Mouse (Mus musculus) spleen, postnatal 36 days (tissue): ENCODE results near the gene Pms1.

Experiments used
- DNase-seq, 2 experiments: peaks; one replicate each; pipeline ENCODE4 v3.0.0; 2022; ENCODE audit warnings: low spot score in 2 of 2, mixed read lengths in 1 of 2

Pms1 gene

GRCm38 (mm10) chr1:53201630-53202199, 95.1 kb downstream of the Pms1 start:
- no peak for DNase-seq

- no peak for DNase-seq
These were observed 102.3 kb downstream of the Pms1 start for GRCm38 (mm10) chr1:53194536-53194935.

GRCm38 (mm10) chr1:53191234-53191633, 105.6 kb downstream of the Pms1 start:
- DNase-seq, result no peak

- DNase-seq, result no peak
These were observed 107.2 kb downstream of the Pms1 start for GRCm38 (mm10) chr1:53189620-53190019.

- no peak for DNase-seq
These were observed 109.3 kb downstream of the Pms1 start, which contains the start of gene 1700019A02Rik for GRCm38 (mm10) chr1:53187536-53187935. TSS of gene 1700019A02Rik (minus strand) at chr1:53187636.

- DNase-seq, result no peak
These were observed 110.5 kb downstream of the Pms1 start for GRCm38 (mm10) chr1:53186301-53186700.

GRCm38 (mm10) chr1:53157715-53158114, 139.1 kb downstream of the Pms1 start:
- DNase-seq, result no peak
